Mouse (Mus musculus) liver, embryonic 12.5 days (tissue): ENCODE data around the gene Coro1c. TPM values are rescaled to one million over a fixed set of nuclear protein-coding genes. Genes with fewer than 3 reads are reported as not detected.

Experiments used
- ATAC-seq: fragments of 200-750 bp; cut with Nextera tagmentation; 2 replicates; pipeline ENCODE4 v1.8.0; 2017; ENCODE audit warnings: moderate number of reproducible peaks, mild to moderate bottlenecking, moderate library complexity
- H3K27ac ChIP-seq: fragments of 300-500 bp; sonication (generic); 2 replicates; pipeline ENCODE4 v1.5.1; 2016; ENCODE audit warnings: mild to moderate bottlenecking
- H3K27me3 ChIP-seq: fragments of 300-500 bp; sonication (generic); replicated peaks from 2 replicates; pipeline ENCODE4 v1.6.1; 2016; ENCODE audit warnings: mild to moderate bottlenecking, moderate library complexity
- H3K36me3 ChIP-seq: fragments of 300-500 bp; sonication (generic); 2 replicates; pipeline ENCODE4 v1.6.1; 2016; ENCODE audit warnings: mild to moderate bottlenecking, moderate library complexity
- H3K4me1 ChIP-seq: fragments of 300-500 bp; sonication (generic); 2 replicates; pipeline ENCODE4 v1.6.1; 2016
- H3K4me2 ChIP-seq: fragments of 300-500 bp; sonication (generic); 2 replicates; pipeline ENCODE4 v1.6.1; 2016; ENCODE audit warnings: mild to moderate bottlenecking, moderate library complexity
- H3K4me3 ChIP-seq: fragments of 300-500 bp; sonication (generic); 2 replicates; pipeline ENCODE4 v1.5.1; 2016; ENCODE audit warnings: mild to moderate bottlenecking, moderate library complexity
- H3K9ac ChIP-seq: fragments of 300-500 bp; sonication (generic); 2 replicates; pipeline ENCODE4 v1.6.1; 2016; ENCODE audit warnings: mild to moderate bottlenecking, moderate library complexity
- H3K9me3 ChIP-seq: fragments of 300-500 bp; sonication (generic); replicated peaks from 2 replicates; pipeline ENCODE4 v1.6.1; 2016; ENCODE audit warnings: mild to moderate bottlenecking, moderate library complexity
- WGBS: fragments of 180-500 bp; shearing (Covaris S2); methylation state at CpG from one replicate; pipeline ENCODE4 v1.1.7; 2016; ENCODE audit not compliant: insufficient replicate concordance; 5-methylcytosine and 5-hydroxymethylcytosine counted together
- polyA plus RNA-seq: library from polyadenylated mRNA; unstranded; fragments of >200 nt; fragmentation: Nextera tagmentation; extraction: Ambion mirVana; gene quantifications from 2 replicates; pipeline ENCODE4 v1.2.1, GENCODE M21; 2016

Gene Coro1c
- polyA plus RNA-seq, 1 experiment from 2014 or later, result 78.7 TPM

GRCm38 (mm10) chr5:113881136-113881535, 27.4 kb downstream of the Coro1c start:
- 88% methylated on average over 14 of the region's 14 CpGs for WGBS
- Histone ChIP-seq H3K27me3 (no peaks in the 10 kb centered on the region), H3K9ac (no peak overlapping the region), H3K4me2 (no peak overlapping the region), H3K4me1 (peaks cover 58% of the 10 kb centered on the region), H3K9me3 (no peaks in the 10 kb centered on the region), H3K4me3 (no peak overlapping the region), H3K27ac (no peak overlapping the region), H3K36me3 (peaks cover 47% of the 10 kb centered on the region)
- no peak for ATAC-seq

- no peaks in the 10 kb centered on the region for H3K27me3 ChIP-seq
- no peak overlapping the region for H3K27ac ChIP-seq
- peaks cover 63% of the 10 kb centered on the region for H3K36me3 ChIP-seq
- no peak overlapping the region for H3K9ac ChIP-seq
- no peak for ATAC-seq
- no peaks in the 10 kb centered on the region for H3K9me3 ChIP-seq
- no peak overlapping the region for H3K4me3 ChIP-seq
- peaks cover 52% of the 10 kb centered on the region for H3K4me1 ChIP-seq
- WGBS, result 85% methylated on average over 17 of the region's 17 CpGs
- H3K4me2 ChIP-seq, result no peak overlapping the region
These were observed 29.5 kb downstream of the Coro1c start for GRCm38 (mm10) chr5:113878943-113879617.

- no peak overlapping the region for H3K27ac ChIP-seq
- no peak overlapping the region for H3K4me3 ChIP-seq
- peaks cover 66% of the 10 kb centered on the region for H3K36me3 ChIP-seq
- no peaks in the 10 kb centered on the region for H3K9me3 ChIP-seq
- no peak overlapping the region for H3K4me2 ChIP-seq
- peaks cover 51% of the 10 kb centered on the region for H3K4me1 ChIP-seq
- no peak for ATAC-seq
- no peak overlapping the region for H3K9ac ChIP-seq
- WGBS, result 74% methylated on average over 3 of the region's 3 CpGs
- H3K27me3 ChIP-seq, result no peaks in the 10 kb centered on the region
These were observed 31.0 kb downstream of the Coro1c start for GRCm38 (mm10) chr5:113877565-113877964.

GRCm38 (mm10) chr5:113876176-113876575, 32.4 kb downstream of the Coro1c start:
- H3K36me3 ChIP-seq, result peaks cover 56% of the 10 kb centered on the region
- H3K9me3 ChIP-seq, result no peaks in the 10 kb centered on the region
- 84% methylated on average over 7 of the region's 7 CpGs for WGBS
- H3K27ac ChIP-seq, result no peak overlapping the region
- no peak for ATAC-seq
- no peak overlapping the region for H3K4me2 ChIP-seq
- H3K9ac ChIP-seq, result no peak overlapping the region
- H3K4me3 ChIP-seq, result no peak overlapping the region
- H3K27me3 ChIP-seq, result no peaks in the 10 kb centered on the region
- H3K4me1 ChIP-seq, result peaks cover 62% of the 10 kb centered on the region

- no peak overlapping the region for H3K4me2 ChIP-seq
- peaks cover 50% of the 10 kb centered on the region for H3K36me3 ChIP-seq
- H3K9ac ChIP-seq, result no peak overlapping the region
- peaks cover 68% of the 10 kb centered on the region for H3K4me1 ChIP-seq
- no peaks in the 10 kb centered on the region for H3K9me3 ChIP-seq
- no peaks in the 10 kb centered on the region for H3K27me3 ChIP-seq
- no peak for ATAC-seq
- no peak overlapping the region for H3K27ac ChIP-seq
- 84% methylated on average over 4 of the region's 4 CpGs for WGBS
- no peak overlapping the region for H3K4me3 ChIP-seq
These were observed 32.9 kb downstream of the Coro1c start for GRCm38 (mm10) chr5:113875625-113876024.

- Histone ChIP-seq H3K36me3 (peaks cover 37% of the 10 kb centered on the region), H3K4me1 (peaks cover 75% of the 10 kb centered on the region)
These were observed 34.2 kb downstream of the Coro1c start for GRCm38 (mm10) chr5:113874063-113875024.

GRCm38 (mm10) chr5:113872936-113873912, 35.3 kb downstream of the Coro1c start:
- Histone ChIP-seq H3K36me3 (peaks cover 28% of the 10 kb centered on the region), H3K4me3 (no peak overlapping the region), H3K9me3 (no peaks in the 10 kb centered on the region), H3K4me1 (peaks cover 76% of the 10 kb centered on the region), H3K4me2 (peak overlapping the region; percentile 26; the same call in 1 of the 2 replicates), H3K9ac (peak overlapping the region; percentile 41; the same call in 1 of the 2 replicates), H3K27me3 (no peaks in the 10 kb centered on the region), H3K27ac (peak overlapping the region; percentile 68)
- 29% methylated on average over 14 of the region's 15 CpGs for WGBS
- ATAC-seq, result peak; percentile 73

More at GRCm38 (mm10) chr5:113874063-113875024, 34.2 kb downstream of the Coro1c start:
- H3K4me2 ChIP-seq, result no peak overlapping the region
- H3K4me3 ChIP-seq, result no peak overlapping the region
- H3K9me3 ChIP-seq, result no peaks in the 10 kb centered on the region
- H3K27ac ChIP-seq, result peak overlapping the region; percentile 68
- H3K27me3 ChIP-seq, result no peaks in the 10 kb centered on the region
- 69% methylated on average over 19 of the region's 19 CpGs for WGBS
- no peak for ATAC-seq
- H3K9ac ChIP-seq, result no peak overlapping the region

GRCm38 (mm10) chr5:113871903-113872548, 36.5 kb downstream of the Coro1c start:
- peak; percentile 43; the same call in 1 of the 2 replicates for ATAC-seq
- Histone ChIP-seq H3K27ac (peak overlapping the region; percentile 78; the same call in 1 of the 2 replicates), H3K4me1 (peaks cover 75% of the 10 kb centered on the region), H3K36me3 (peaks cover 28% of the 10 kb centered on the region), H3K9me3 (no peaks in the 10 kb centered on the region), H3K9ac (no peak overlapping the region), H3K4me3 (no peak overlapping the region), H3K27me3 (no peaks in the 10 kb centered on the region), H3K4me2 (no peak overlapping the region)
- WGBS, result 62% methylated on average over 7 of the region's 7 CpGs

- H3K27ac ChIP-seq, result peak overlapping the region; percentile 78
- no peak overlapping the region for H3K4me2 ChIP-seq
- H3K4me1 ChIP-seq, result peaks cover 74% of the 10 kb centered on the region
- whole genome bisulfite sequencing, result 44% methylated on average over 21 of the region's 21 CpGs
- no peak overlapping the region for H3K9ac ChIP-seq
- no peaks in the 10 kb centered on the region for H3K27me3 ChIP-seq
- no peak overlapping the region for H3K4me3 ChIP-seq
- no peaks in the 10 kb centered on the region for H3K9me3 ChIP-seq
- H3K36me3 ChIP-seq, result peaks cover 17% of the 10 kb centered on the region
- no peak for ATAC-seq
These were observed 38.0 kb downstream of the Coro1c start for GRCm38 (mm10) chr5:113870393-113871040.

GRCm38 (mm10) chr5:113869132-113869531, 39.4 kb downstream of the Coro1c start:
- ATAC-seq, result no peak
- no peaks in the 10 kb centered on the region for H3K27me3 ChIP-seq
- H3K27ac ChIP-seq, result 0 out of 2 replicates have a peak overlapping the region, but pooled peaks have one; percentile 4
- no peak overlapping the region for H3K9ac ChIP-seq
- 70% methylated on average over 11 of the region's 11 CpGs for WGBS
- H3K9me3 ChIP-seq, result no peaks in the 10 kb centered on the region
- H3K36me3 ChIP-seq, result peaks cover 21% of the 10 kb centered on the region
- H3K4me2 ChIP-seq, result no peak overlapping the region
- peaks cover 76% of the 10 kb centered on the region for H3K4me1 ChIP-seq
- H3K4me3 ChIP-seq, result no peak overlapping the region
